Mouse (Mus musculus) neural tube, embryonic 11.5 days (tissue): ENCODE results near the gene Fhdc1. TPM values are rescaled to one million over a fixed set of nuclear protein-coding genes. Genes with fewer than 3 reads are reported as not detected.
A peak's percentile ranks its signal among the peaks of the same experiment; 100 is the strongest.

Source experiments
- ATAC-seq: fragments of 200-750 bp; cut with Nextera tagmentation; 2 replicates; pipeline ENCODE4 v1.8.0; 2017; ENCODE audit warnings: moderate number of reproducible peaks, mild to moderate bottlenecking, moderate TSS enrichment, moderate library complexity; ENCODE audit not compliant: insufficient read depth, low FRiP score, low TSS enrichment
- DNase-seq: peaks from one replicate; pipeline ENCODE4 v3.0.0-alpha.2; 2015; ENCODE audit warnings: low spot score
- H3K27ac ChIP-seq: fragments of 300-500 bp; sonication (generic); 2 replicates; pipeline ENCODE4 v1.5.1; 2014; ENCODE audit warnings: low read depth, mild to moderate bottlenecking, low read length
- H3K27me3 ChIP-seq: fragments of 300-500 bp; sonication (generic); 2 replicates; pipeline ENCODE4 v1.6.1; 2014; ENCODE audit warnings: mild to moderate bottlenecking, low read length, mixed read lengths; ENCODE audit not compliant: control insufficient read depth, insufficient read depth
- H3K36me3 ChIP-seq: fragments of 300-500 bp; sonication (generic); 2 replicates; pipeline ENCODE4 v1.6.1; 2014; ENCODE audit warnings: mild to moderate bottlenecking, low read length, moderate library complexity, mixed read lengths; ENCODE audit not compliant: control insufficient read depth, insufficient read depth
- H3K4me1 ChIP-seq: fragments of 300-500 bp; sonication (generic); 2 replicates; pipeline ENCODE4 v1.6.1; 2014; ENCODE audit warnings: low read length, mixed read lengths; ENCODE audit not compliant: control insufficient read depth, insufficient read depth
- H3K4me2 ChIP-seq: fragments of 300-500 bp; sonication (generic); 2 replicates; pipeline ENCODE4 v1.6.1; 2014; ENCODE audit warnings: low read depth, mild to moderate bottlenecking, moderate library complexity
- H3K4me3 ChIP-seq: fragments of 300-500 bp; sonication (generic); 2 replicates; pipeline ENCODE4 v1.5.1; 2014; ENCODE audit warnings: low read depth, low read length
- H3K9ac ChIP-seq: fragments of 300-500 bp; sonication (generic); 2 replicates; pipeline ENCODE4 v1.6.1; 2014; ENCODE audit warnings: mild to moderate bottlenecking, low read length
- H3K9me3 ChIP-seq: fragments of 300-500 bp; sonication (generic); 2 replicates; pipeline ENCODE4 v1.6.1; 2016; ENCODE audit warnings: low read length; ENCODE audit not compliant: control insufficient read depth
- WGBS: fragments of 180-500 bp; shearing (Covaris S2); extraction: QIAGEN DNeasy Blood & Tissue Kit; methylation state at CpG from one replicate; pipeline ENCODE4 v1.1.7; 2014; 5-methylcytosine and 5-hydroxymethylcytosine counted together
- polyA plus RNA-seq: library from polyadenylated mRNA; unstranded; fragments of >200 nt; fragmentation: Nextera tagmentation; extraction: Ambion mirVana; gene quantifications from 2 replicates; pipeline ENCODE4 v1.2.1, GENCODE M21; 2014

Fhdc1 gene
- polyA plus RNA-seq, 1 experiment from 2014 or later, result 7.0 TPM

DNA sequence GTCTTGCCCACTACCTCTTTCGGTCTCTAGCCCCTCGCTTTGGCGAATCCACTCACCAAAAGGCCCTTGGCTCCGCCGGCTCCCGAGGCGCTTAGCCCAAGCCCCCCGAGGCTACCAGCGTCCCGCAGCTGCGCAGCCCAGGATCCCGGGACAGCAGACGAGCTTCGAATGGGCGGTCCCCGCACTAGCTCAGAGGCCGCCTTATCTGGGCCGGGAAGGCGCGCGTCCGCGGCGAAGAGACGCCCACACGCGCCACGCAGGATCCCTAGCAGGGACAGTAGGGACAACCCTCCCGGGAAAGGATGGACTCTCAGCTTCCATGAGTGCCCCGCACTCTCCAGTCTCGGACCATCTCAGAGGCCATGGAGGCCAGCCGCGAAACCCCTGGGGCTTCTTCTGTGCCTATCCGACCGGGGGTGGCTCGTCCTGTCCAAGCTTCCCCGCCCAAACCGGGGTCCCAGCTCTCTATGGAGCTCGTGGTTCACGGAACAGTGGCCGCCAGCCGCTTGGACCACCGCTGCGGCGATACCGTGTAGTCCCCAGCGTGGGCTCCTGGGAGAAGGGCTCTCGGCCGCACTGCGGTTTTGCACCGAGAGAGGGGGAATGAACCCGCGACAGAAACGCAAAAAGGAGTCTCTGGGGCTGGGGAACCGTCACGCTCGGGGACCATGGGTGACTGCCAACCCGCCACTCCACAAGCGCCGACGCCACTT is 780 bp downstream of the Fhdc1 start:
- WGBS, result under 1% methylated on average over 58 of the region's 61 CpGs
- H3K27ac ChIP-seq, result no peak overlapping the region

DNA sequence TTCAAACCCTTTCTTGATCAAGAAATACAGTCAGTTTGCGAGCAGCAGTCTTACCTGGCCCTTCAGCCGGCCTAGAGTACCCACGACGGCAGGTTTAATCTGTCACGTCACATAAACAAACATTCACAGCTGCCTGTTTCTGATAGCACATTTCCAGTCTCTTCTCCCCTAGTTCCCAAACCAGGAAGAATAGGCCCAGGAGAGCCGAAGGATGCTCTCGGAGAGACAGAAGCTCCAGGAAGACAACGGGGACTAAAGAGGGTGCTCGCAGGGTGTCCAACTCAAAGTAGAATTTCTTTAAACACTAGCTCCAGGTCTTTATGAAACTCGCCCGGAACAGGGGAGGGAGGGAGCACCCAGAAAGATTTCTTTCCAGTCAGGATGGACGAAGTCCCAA is 1.3 kb downstream of the Fhdc1 start:
- Histone ChIP-seq H3K9ac (peak overlapping the region; percentile 70), H3K9me3 (no peaks in the 10 kb centered on the region), H3K4me2 (peak overlapping the region; percentile 90), H3K4me3 (peak overlapping the region; percentile 66), H3K27me3 (peaks cover 23% of the 10 kb centered on the region), H3K4me1 (peaks cover 17% of the 10 kb centered on the region), H3K27ac (no peak overlapping the region), H3K36me3 (no peaks in the 10 kb centered on the region)
- WGBS, result 1% methylated on average over 10 of the region's 12 CpGs
- ATAC-seq, result no peak
- DNase-seq, result no peak

More for the DNA sequence above, 780 bp downstream of the Fhdc1 start:
- H3K36me3 ChIP-seq, result no peaks in the 10 kb centered on the region
- H3K4me3 ChIP-seq, result peak overlapping the region; percentile 66
- H3K27me3 ChIP-seq, result peaks cover 23% of the 10 kb centered on the region
- peak overlapping the region; percentile 70 for H3K9ac ChIP-seq
- no peaks in the 10 kb centered on the region for H3K9me3 ChIP-seq
- peak overlapping the region; percentile 90 for H3K4me2 ChIP-seq
- peak; percentile 69 for DNase-seq
- peaks cover 17% of the 10 kb centered on the region for H3K4me1 ChIP-seq
- peak; percentile 48 for ATAC-seq

DNA sequence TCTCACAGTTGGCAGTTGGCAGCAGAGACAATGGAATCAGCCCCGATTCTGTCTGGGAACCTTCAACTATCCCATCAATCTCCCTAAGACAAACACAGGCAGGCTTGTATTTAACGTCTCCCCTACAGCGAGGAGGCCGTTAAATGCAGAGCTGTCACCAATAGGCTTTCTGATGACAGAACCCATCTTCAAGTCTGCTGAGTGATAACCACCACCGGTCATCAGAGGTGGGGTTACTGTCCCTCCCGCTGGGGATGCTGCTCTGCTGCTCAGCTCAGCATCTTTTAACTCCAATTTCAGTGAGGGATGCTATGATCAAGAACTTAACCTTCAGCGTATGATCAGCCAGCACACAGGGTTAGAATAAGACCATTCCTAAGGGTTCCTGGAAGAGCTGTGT is 2.0 kb downstream of the Fhdc1 start:
- ATAC-seq, result no peak
- Histone ChIP-seq H3K9me3 (no peaks in the 10 kb centered on the region), H3K27ac (no peak overlapping the region), H3K4me1 (peaks cover 17% of the 10 kb centered on the region), H3K4me3 (no peak overlapping the region; the same call in 1 of the 2 replicates), H3K9ac (no peak overlapping the region), H3K27me3 (peaks cover 23% of the 10 kb centered on the region), H3K36me3 (no peaks in the 10 kb centered on the region), H3K4me2 (peak overlapping the region; percentile 90)
- WGBS, result under 1% methylated on average over 7 of the region's 7 CpGs
- peak; percentile 24 for DNase-seq

DNA sequence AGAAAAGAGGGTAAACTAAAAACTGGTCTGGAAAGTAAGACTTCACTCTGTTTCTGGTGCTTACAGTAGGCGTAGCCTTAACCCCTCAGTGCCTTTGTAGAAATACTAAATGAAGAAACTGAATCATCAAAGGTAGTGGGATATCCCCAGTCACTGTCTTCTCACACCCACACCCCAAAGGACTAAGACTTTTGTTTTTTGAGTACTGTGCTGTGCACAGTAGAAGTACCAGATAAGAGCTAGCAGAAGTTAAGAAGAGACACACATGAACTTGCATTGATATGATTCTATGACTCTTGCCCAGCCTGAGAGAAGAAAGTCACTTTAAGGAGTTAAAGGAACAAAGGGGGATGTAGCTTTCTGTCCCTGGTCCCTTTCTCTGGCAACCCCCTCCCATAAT is 2.7 kb downstream of the Fhdc1 start:
- no peak overlapping the region for H3K4me2 ChIP-seq
- no peaks in the 10 kb centered on the region for H3K9me3 ChIP-seq
- H3K27me3 ChIP-seq, result peaks cover 23% of the 10 kb centered on the region
- peaks cover 17% of the 10 kb centered on the region for H3K4me1 ChIP-seq
- H3K4me3 ChIP-seq, result no peak overlapping the region
- DNase-seq (no peak), ATAC-seq (no peak)
- H3K36me3 ChIP-seq, result no peaks in the 10 kb centered on the region
- H3K27ac ChIP-seq, result no peak overlapping the region
- WGBS, result 84% methylated on average over 1 of the region's 1 CpGs
- no peak overlapping the region for H3K9ac ChIP-seq

DNA sequence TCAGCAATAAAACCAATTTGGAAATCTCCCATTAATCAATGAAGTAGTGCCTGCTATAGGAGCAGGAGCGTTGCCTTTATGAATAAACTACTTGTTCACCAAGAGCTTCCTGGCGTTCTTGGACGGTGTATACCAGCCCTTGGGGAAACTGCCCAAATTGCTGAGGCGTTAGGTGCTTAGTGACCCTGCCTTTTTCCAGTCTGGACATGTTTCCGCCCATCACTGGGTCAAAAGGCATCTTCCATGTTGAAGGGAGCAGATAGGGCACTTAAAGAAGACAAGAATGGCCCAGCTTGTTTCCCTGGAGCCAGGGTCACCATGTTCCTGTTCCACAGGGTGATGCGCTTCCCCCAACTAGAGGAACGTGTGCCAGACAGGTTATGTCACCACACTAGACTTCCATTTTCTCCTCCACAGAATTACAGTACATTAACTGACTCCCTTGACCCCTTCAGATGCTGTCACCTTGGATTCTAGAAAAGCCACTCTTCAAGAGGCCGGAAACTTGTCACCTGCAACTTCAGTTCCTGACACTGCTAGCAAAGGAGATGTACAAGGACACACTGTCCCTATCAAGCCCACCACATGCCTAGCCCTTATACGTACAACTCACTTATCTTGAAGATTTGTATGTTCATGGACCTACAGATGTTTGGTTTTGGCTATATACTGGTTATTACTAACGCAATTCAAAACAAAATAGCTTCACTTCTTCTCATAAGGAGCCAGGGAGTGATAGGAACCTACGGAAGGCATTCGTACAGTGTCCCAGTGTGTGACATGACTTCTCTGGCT is 5.1 kb downstream of the Fhdc1 start:
- no peak overlapping the region for H3K4me3 ChIP-seq
- no peak for ATAC-seq
- H3K36me3 ChIP-seq, result no peaks in the 10 kb centered on the region
- H3K9ac ChIP-seq, result no peak overlapping the region
- peaks cover 19% of the 10 kb centered on the region for H3K27me3 ChIP-seq
- WGBS, result 83% methylated on average over 12 of the region's 12 CpGs
- no peak for DNase-seq
- peaks cover 17% of the 10 kb centered on the region for H3K4me1 ChIP-seq
- H3K27ac ChIP-seq, result no peak overlapping the region
- H3K4me2 ChIP-seq, result no peak overlapping the region
- no peaks in the 10 kb centered on the region for H3K9me3 ChIP-seq

DNA sequence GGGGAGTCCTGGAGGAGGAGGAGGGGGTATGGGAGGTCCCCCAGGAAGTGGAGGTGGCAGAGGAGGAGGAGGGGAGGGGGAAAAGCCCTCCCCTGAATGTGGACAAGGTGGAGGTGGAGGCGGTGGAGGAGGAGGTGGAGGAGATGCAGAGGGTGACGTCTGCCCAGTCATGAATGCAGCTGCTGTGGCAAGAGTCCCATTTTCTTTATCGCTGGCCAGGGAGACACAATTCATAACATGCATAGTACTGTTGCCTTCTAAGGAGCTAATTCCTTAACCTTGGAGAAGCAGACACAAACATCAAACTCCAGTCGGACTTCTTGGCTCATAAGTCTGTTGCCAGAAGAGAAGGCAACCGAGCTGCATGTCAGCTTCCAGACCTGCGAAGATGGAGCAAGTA is 5.8 kb downstream of the Fhdc1 start:
- H3K36me3 ChIP-seq, result no peaks in the 10 kb centered on the region
- 86% methylated on average over 6 of the region's 6 CpGs for WGBS
- no peak overlapping the region for H3K4me2 ChIP-seq
- H3K9me3 ChIP-seq, result no peaks in the 10 kb centered on the region
- H3K27ac ChIP-seq, result no peak overlapping the region
- DNase-seq (no peak), ATAC-seq (no peak)
- no peak overlapping the region for H3K9ac ChIP-seq
- no peak overlapping the region for H3K4me3 ChIP-seq
- H3K27me3 ChIP-seq, result peaks cover 12% of the 10 kb centered on the region
- H3K4me1 ChIP-seq, result peaks cover 14% of the 10 kb centered on the region

DNA sequence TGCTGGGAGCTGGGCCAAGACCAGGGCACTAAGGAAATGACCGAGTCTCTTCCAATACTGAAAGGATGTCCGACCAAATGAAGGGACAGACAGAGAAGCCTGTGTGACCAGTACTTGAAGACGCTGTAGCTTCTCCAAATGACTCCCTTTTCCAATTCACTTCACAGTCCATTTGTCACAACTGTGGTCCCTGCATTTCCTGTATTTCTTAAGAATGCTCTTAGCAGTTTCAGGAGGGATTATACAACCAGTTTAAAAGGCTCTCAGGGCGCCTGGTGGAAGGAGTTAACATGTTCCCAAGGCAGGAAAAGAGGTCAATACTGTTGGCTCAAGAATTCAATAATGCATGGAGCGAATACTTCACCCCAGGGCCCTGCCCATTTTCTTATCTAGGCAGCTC is 7.3 kb downstream of the Fhdc1 start:
- no peaks in the 10 kb centered on the region; the same call in 1 of the 2 replicates for H3K27me3 ChIP-seq
- H3K4me3 ChIP-seq, result no peak overlapping the region
- H3K9ac ChIP-seq, result no peak overlapping the region
- H3K4me1 ChIP-seq, result no peaks in the 10 kb centered on the region; the same call in 1 of the 2 replicates
- DNase-seq (no peak), ATAC-seq (no peak)
- no peaks in the 10 kb centered on the region for H3K9me3 ChIP-seq
- H3K4me2 ChIP-seq, result no peak overlapping the region
- H3K27ac ChIP-seq, result no peak overlapping the region
- 68% methylated on average over 5 of the region's 5 CpGs for WGBS
- no peaks in the 10 kb centered on the region for H3K36me3 ChIP-seq

DNA sequence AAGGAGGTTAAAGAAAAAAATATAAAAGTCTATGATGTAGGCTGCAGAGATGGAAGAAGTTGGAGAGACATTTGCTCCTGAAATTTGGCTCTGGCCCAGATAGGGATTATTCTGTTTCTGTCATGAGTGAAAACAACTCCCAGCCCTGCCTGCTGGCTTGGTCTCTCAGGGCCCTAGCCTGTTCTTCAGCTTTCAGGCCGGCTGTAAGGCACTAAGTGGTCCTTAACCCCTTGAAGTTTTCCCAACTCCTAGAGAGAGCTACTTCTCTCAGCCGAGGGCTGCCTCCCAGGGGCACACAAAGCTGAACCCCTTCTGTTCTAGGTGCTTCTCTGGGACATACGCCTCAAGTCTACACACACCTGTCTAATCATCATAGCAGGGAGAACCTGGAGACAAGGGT is 7.7 kb downstream of the Fhdc1 start:
- DNase-seq, result no peak
- H3K27me3 ChIP-seq, result no peaks in the 10 kb centered on the region; the same call in 1 of the 2 replicates
- WGBS, result 68% methylated on average over 3 of the region's 3 CpGs
- no peak for ATAC-seq
- H3K4me1 ChIP-seq, result no peaks in the 10 kb centered on the region; the same call in 1 of the 2 replicates
- H3K36me3 ChIP-seq, result no peaks in the 10 kb centered on the region
- H3K4me2 ChIP-seq, result no peak overlapping the region
- H3K9me3 ChIP-seq, result no peaks in the 10 kb centered on the region
- no peak overlapping the region for H3K9ac ChIP-seq
- H3K4me3 ChIP-seq, result no peak overlapping the region
- no peak overlapping the region for H3K27ac ChIP-seq
